Mouse (Mus musculus): ENCODE measurements around the gene Fam107b. TPM values are rescaled to one million over a fixed set of nuclear protein-coding genes. Genes with fewer than 3 reads are reported as not detected.

Fam107b gene
- polyA plus RNA-seq, 1 experiment from 2014 or later: 65.8 TPM

DNA sequence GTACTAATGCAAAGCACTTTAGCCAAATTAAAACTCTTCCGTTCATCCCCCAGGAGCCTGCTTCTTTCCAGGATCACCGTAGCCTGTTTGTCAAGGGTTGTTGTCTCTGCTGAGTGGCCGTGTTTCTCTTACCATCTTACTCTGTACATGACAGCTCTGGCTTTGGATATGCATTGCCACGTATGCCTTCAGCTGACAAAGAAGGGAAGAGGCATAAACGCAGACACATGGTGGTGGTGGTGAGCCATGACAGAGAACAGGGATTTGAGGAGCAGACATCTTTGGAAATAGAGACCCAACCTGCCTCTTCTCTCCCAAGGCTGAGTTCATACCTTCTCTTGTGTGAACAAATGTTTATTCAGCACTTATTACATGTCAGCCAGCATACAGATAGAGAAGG is 226.3 kb downstream of the Fam107b start:
- no peak overlapping the region for H3K4me2 ChIP-seq (replicated peaks; ENCODE audit: low read depth, low read length)
- DNase-seq (ENCODE audit: low spot score): no peak
- no peaks in the 10 kb centered on the region for H3K4me1 ChIP-seq (replicated peaks; ENCODE audit: control insufficient read depth, insufficient read depth, low read length)
- 76% methylated on average over 5 of the region's 5 CpGs for WGBS
- no peaks in the 10 kb centered on the region for H3K9me3 ChIP-seq (ENCODE audit: control insufficient read depth, low read length)
- H3K4me3 ChIP-seq (ENCODE audit: low read depth, low read length): no peak overlapping the region
- no peaks in the 10 kb centered on the region for H3K27me3 ChIP-seq (ENCODE audit: control insufficient read depth, insufficient read depth, low read length)
- no peaks in the 10 kb centered on the region for H3K36me3 ChIP-seq (ENCODE audit: control insufficient read depth, insufficient read depth, low read length)
- no peak overlapping the region for H3K9ac ChIP-seq (ENCODE audit: low read depth, low read length)
- no peak for ATAC-seq (ENCODE audit: low FRiP score)
- no peak overlapping the region for H3K27ac ChIP-seq (ENCODE audit: low read depth, low read length)

DNA sequence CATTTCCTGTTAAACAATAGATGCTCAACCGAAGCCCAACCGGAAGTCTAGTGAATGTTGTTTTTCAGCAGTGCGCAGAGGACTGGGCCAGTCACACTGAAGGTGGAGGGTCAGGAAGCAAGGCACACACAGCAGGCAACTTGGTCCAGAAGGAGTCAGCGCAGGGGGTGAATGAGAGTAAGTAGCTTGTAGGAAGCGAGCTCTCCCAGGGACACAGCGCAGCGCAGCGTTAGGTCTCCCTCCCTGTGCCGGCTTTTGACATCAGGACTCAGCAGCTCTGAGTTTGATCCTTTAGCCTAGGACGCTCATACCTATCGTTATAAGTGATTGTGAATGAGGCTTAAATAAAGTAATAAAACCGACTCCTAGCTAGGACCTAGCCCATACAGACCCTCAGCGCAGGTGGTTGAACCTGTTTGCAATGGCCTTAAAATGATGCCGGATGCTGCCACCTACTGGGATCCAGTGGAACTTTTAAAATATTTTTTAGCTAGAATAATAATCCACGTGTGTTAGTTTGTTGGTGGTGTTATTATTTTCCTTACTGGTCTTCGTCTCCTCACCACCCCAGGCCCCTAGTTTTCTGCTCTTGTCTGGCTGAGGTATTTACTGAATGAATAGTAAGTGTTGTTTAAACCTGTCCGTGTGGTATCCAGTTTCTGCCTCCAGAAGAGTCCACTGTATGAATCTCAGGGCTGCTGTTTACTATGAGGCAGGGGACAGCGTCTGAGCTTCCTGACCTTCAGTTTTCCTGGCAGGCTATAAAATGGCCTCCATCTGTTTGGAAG is 229.7 kb downstream of the Fam107b start:
- no peaks in the 10 kb centered on the region for H3K4me1 ChIP-seq (replicated peaks; ENCODE audit: control insufficient read depth, insufficient read depth, low read length)
- no peaks in the 10 kb centered on the region for H3K9me3 ChIP-seq (ENCODE audit: control insufficient read depth, low read length)
- peak overlapping the region; percentile 36 for H3K4me2 ChIP-seq (replicated peaks; ENCODE audit: low read depth, low read length)
- ATAC-seq (ENCODE audit: low FRiP score) (peak; percentile 67), DNase-seq (ENCODE audit: low spot score) (peak; percentile 57)
- H3K4me3 ChIP-seq (ENCODE audit: low read depth, low read length): peak overlapping the region; percentile 23
- WGBS: 14% methylated on average over 18 of the region's 18 CpGs
- no peak overlapping the region for H3K27ac ChIP-seq (ENCODE audit: low read depth, low read length)
- H3K36me3 ChIP-seq (ENCODE audit: control insufficient read depth, insufficient read depth, low read length): no peaks in the 10 kb centered on the region
- no peak overlapping the region for H3K9ac ChIP-seq (ENCODE audit: low read depth, low read length)
- H3K27me3 ChIP-seq (ENCODE audit: control insufficient read depth, insufficient read depth, low read length): no peaks in the 10 kb centered on the region

DNA sequence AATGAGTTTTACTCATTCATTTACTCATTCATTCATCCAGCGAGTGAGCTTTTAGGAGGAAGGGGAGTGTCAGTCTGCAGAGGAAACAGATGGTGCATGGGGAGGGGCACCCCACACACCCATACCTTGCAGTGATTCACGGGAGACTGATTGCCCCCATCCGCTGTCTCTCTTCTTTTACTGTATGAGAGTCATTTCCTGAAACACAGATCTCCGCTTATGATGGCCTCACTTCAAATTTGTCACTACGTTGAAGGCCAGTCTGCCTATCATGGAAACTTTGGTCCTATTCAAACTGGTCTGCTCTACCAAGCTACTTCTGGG is 230.2 kb downstream of the Fam107b start:
- ATAC-seq (ENCODE audit: low FRiP score) (no peak), DNase-seq (ENCODE audit: low spot score) (no peak)
- Histone ChIP-seq H3K4me2 (replicated peaks; ENCODE audit: low read depth, low read length) (no peak overlapping the region), H3K36me3 (ENCODE audit: control insufficient read depth, insufficient read depth, low read length) (no peaks in the 10 kb centered on the region), H3K9me3 (ENCODE audit: control insufficient read depth, low read length) (no peaks in the 10 kb centered on the region), H3K9ac (ENCODE audit: low read depth, low read length) (no peak overlapping the region), H3K4me1 (replicated peaks; ENCODE audit: control insufficient read depth, insufficient read depth, low read length) (no peaks in the 10 kb centered on the region), H3K27me3 (ENCODE audit: control insufficient read depth, insufficient read depth, low read length) (no peaks in the 10 kb centered on the region), H3K27ac (ENCODE audit: low read depth, low read length) (no peak overlapping the region), H3K4me3 (ENCODE audit: low read depth, low read length) (no peak overlapping the region)
- WGBS: 60% methylated on average over 5 of the region's 5 CpGs

DNA sequence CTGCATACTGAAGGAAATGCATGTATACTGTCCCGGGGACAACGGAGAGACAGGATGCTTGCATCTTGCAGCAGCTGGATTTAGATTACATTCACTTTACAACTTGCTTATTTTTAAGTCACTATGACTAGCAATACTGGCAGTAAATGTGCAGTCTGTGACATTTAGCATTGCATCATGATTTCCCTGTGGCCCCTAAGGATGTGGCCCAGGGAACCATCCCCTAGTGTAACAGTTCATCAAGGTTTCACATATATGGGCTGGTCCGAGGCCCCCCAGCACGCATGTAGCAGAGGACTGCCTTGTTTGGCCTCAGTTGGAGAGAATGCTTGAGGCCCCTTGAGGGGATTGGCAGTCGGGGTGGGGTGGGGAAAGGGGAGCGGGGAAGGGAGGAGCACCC is 235.5 kb downstream of the Fam107b start:
- 70% methylated on average over 6 of the region's 6 CpGs for WGBS
- Histone ChIP-seq H3K27me3 (ENCODE audit: control insufficient read depth, insufficient read depth, low read length) (no peaks in the 10 kb centered on the region), H3K4me2 (replicated peaks; ENCODE audit: low read depth, low read length) (no peak overlapping the region), H3K4me3 (ENCODE audit: low read depth, low read length) (no peak overlapping the region), H3K4me1 (replicated peaks; ENCODE audit: control insufficient read depth, insufficient read depth, low read length) (no peaks in the 10 kb centered on the region), H3K9ac (ENCODE audit: low read depth, low read length) (no peak overlapping the region), H3K27ac (ENCODE audit: low read depth, low read length) (no peak overlapping the region), H3K36me3 (ENCODE audit: control insufficient read depth, insufficient read depth, low read length) (no peaks in the 10 kb centered on the region), H3K9me3 (ENCODE audit: control insufficient read depth, low read length) (no peaks in the 10 kb centered on the region)
- ATAC-seq (ENCODE audit: low FRiP score): no peak
- DNase-seq (ENCODE audit: low spot score): no peak

DNA sequence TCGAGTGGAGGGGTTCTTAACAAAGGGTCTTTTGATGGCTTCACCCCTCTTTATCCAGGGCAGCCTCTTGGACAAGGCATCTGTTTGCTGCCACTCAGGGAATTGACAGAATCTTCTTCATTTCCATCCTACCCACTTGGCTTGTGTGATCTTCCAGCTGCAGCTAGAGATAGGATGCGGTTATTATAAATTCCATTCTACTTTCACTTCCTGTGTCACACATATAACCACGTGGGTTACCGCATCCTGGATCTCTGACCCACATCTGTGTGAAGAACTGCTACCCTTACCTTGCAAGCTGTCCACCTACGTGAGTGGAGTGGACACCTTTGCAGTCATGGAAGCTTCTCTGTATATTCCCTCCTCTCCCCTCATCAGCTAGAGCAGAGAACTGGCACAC is 240.0 kb downstream of the Fam107b start:
- Histone ChIP-seq H3K27ac (ENCODE audit: low read depth, low read length) (no peak overlapping the region), H3K27me3 (ENCODE audit: control insufficient read depth, insufficient read depth, low read length) (no peaks in the 10 kb centered on the region), H3K36me3 (ENCODE audit: control insufficient read depth, insufficient read depth, low read length) (no peaks in the 10 kb centered on the region), H3K9ac (ENCODE audit: low read depth, low read length) (no peak overlapping the region), H3K4me1 (replicated peaks; ENCODE audit: control insufficient read depth, insufficient read depth, low read length) (no peaks in the 10 kb centered on the region), H3K9me3 (ENCODE audit: control insufficient read depth, low read length) (no peaks in the 10 kb centered on the region), H3K4me2 (replicated peaks; ENCODE audit: low read depth, low read length) (no peak overlapping the region), H3K4me3 (ENCODE audit: low read depth, low read length) (no peak overlapping the region)
- 76% methylated on average over 5 of the region's 5 CpGs for WGBS
- DNase-seq (ENCODE audit: low spot score): no peak
- ATAC-seq (ENCODE audit: low FRiP score): no peak

DNA sequence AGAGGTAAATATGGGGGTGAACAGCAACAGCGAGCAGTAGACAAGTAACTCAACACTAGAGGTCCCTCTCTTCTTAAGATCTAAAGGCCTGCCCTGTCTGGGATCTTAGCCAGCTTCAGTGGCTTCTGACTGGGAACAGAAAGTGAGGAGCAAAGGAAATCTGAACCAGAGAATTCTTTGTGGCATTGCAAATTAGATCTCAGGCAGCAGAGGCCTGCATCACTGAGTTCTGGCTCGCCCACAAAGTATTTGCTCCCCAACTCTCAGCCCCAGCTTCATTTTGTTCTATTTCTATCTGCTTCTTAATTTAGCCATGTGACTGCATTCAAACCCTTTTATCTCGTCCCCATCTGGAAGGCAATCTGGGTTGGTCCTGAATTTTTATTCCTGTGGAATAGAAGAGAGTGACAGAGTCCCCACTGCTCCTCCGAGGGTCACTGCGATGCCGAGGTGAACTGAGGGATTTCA is 245.9 kb downstream of the Fam107b start:
- WGBS: 70% methylated on average over 6 of the region's 6 CpGs
- DNase-seq (ENCODE audit: low spot score) (no peak), ATAC-seq (ENCODE audit: low FRiP score) (no peak)
- Histone ChIP-seq H3K27ac (ENCODE audit: low read depth, low read length) (no peak overlapping the region), H3K9ac (ENCODE audit: low read depth, low read length) (no peak overlapping the region), H3K36me3 (ENCODE audit: control insufficient read depth, insufficient read depth, low read length) (no peaks in the 10 kb centered on the region), H3K4me2 (replicated peaks; ENCODE audit: low read depth, low read length) (no peak overlapping the region), H3K4me1 (replicated peaks; ENCODE audit: control insufficient read depth, insufficient read depth, low read length) (no peaks in the 10 kb centered on the region), H3K4me3 (ENCODE audit: low read depth, low read length) (no peak overlapping the region), H3K27me3 (ENCODE audit: control insufficient read depth, insufficient read depth, low read length) (no peaks in the 10 kb centered on the region), H3K9me3 (ENCODE audit: control insufficient read depth, low read length) (no peaks in the 10 kb centered on the region)

DNA sequence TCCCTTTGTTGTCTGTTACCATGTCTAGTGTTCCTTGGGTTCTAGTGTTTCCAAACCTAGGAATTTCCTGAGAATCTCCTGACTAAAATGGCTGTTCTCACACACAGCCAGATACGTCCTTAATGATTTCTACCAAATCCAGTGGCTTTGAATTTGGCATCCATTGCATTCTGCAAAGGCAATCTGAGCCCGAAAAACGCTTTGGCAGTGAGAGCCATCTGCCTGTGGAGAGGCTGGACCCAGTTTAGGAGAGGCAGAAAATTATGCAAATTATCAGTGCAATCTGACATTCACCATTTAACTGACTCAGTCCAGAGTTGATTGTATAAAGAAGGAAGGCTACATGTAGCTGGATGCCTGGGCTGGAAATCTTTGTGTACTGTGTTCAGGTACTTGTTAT is 247.3 kb downstream of the Fam107b start:
- Histone ChIP-seq H3K27ac (ENCODE audit: low read depth, low read length) (no peak overlapping the region), H3K36me3 (ENCODE audit: control insufficient read depth, insufficient read depth, low read length) (no peaks in the 10 kb centered on the region), H3K9me3 (ENCODE audit: control insufficient read depth, low read length) (no peaks in the 10 kb centered on the region), H3K4me2 (replicated peaks; ENCODE audit: low read depth, low read length) (no peak overlapping the region), H3K9ac (ENCODE audit: low read depth, low read length) (no peak overlapping the region), H3K27me3 (ENCODE audit: control insufficient read depth, insufficient read depth, low read length) (no peaks in the 10 kb centered on the region), H3K4me1 (replicated peaks; ENCODE audit: control insufficient read depth, insufficient read depth, low read length) (no peaks in the 10 kb centered on the region), H3K4me3 (ENCODE audit: low read depth, low read length) (no peak overlapping the region)
- 91% methylated on average over 3 of the region's 3 CpGs for WGBS
- ATAC-seq (ENCODE audit: low FRiP score): no peak
- no peak for DNase-seq (ENCODE audit: low spot score)

DNA sequence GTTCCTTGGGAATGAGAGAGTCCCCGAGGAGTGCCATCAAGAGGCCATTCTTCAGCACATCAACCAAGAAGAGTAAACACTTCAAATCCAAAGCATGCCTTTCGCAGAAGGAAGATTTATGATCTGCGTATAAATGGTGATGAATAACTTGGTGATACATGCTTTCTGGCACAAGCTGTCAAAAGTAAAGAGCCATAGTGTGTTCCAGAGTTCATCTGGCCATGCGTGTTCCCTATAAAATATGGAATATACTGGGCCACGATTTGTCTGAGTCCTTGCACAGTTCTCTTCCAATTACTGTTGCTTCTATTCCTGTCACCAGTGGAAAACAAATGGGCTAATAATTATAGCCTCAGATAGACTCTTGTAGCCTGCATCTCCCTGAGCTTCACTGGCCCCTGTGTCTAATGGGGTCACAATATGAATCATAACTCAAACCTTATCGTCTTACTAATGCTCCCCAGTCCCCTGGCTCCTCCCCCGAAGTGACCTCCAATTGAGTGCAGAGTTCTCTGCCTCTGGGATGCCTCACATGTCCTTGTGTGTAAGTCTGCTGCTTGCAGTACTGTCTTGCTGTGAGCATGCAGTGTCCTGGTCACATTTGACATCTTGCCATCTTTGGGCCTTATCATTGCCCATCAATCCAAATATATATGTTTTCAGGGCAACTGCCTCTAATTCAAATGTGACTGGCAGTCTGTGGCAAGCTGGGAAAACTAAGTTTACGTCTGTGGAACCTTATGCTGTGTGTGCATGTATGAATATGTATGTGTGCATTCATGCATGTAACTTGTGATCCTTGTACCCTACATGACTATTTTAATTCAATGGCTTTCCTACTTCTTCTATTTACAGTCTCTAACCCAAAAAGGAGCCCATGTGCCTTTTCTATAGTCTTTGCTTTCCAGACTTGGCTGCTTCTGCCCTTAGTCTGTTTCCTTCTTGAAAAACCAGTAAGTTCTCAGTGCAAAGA is 252.5 kb downstream of the Fam107b start:
- Histone ChIP-seq H3K4me1 (replicated peaks; ENCODE audit: control insufficient read depth, insufficient read depth, low read length) (peaks cover 2% of the 10 kb centered on the region; the same call in 1 of the 2 replicates), H3K27me3 (ENCODE audit: control insufficient read depth, insufficient read depth, low read length) (no peaks in the 10 kb centered on the region), H3K4me3 (ENCODE audit: low read depth, low read length) (no peak overlapping the region), H3K36me3 (ENCODE audit: control insufficient read depth, insufficient read depth, low read length) (no peaks in the 10 kb centered on the region), H3K4me2 (replicated peaks; ENCODE audit: low read depth, low read length) (no peak overlapping the region), H3K9me3 (ENCODE audit: control insufficient read depth, low read length) (no peaks in the 10 kb centered on the region), H3K9ac (ENCODE audit: low read depth, low read length) (no peak overlapping the region), H3K27ac (ENCODE audit: low read depth, low read length) (no peak overlapping the region)
- DNase-seq (ENCODE audit: low spot score) (no peak), ATAC-seq (ENCODE audit: low FRiP score) (0 out of 2 replicates have a peak, but pooled peaks have one; percentile 45)
- WGBS: 65% methylated on average over 8 of the region's 8 CpGs

Data from hindbrain, embryonic 11.5 days (tissue).